Mouse (Mus musculus): ENCODE results near the gene Gm28269.

Gm28269 gene

GRCm38 (mm10) chrX:21744997-21745396 is at the start of gene Gm28269:
Gene Gm28269, minus strand, starts transcription at chrX:21745097.
- no peak for DNase-seq (ENCODE audit: low spot score in 2 of 2)

- DNase-seq (ENCODE audit: low spot score in 2 of 2) = no peak
These were observed 28.0 kb downstream of the Gm28269 start for GRCm38 (mm10) chrX:21716885-21717284.

GRCm38 (mm10) chrX:21715293-21715692 is 29.6 kb downstream of the Gm28269 start:
- DNase-seq (ENCODE audit: low spot score in 2 of 2) = no peak

- no peak for DNase-seq (ENCODE audit: low spot score in 2 of 2)
These were observed 30.1 kb downstream of the Gm28269 start, which contains the start of gene Slc6a14 for GRCm38 (mm10) chrX:21714829-21715228. Gene Slc6a14, plus strand, starts transcription at chrX:21714896.

- DNase-seq (ENCODE audit: low spot score in 2 of 2) = no peak
These were observed 40.4 kb downstream of the Gm28269 start for GRCm38 (mm10) chrX:21704470-21704869.

GRCm38 (mm10) chrX:21701646-21702045 is 43.3 kb downstream of the Gm28269 start:
- no peak for DNase-seq (ENCODE audit: low spot score in 2 of 2)

- DNase-seq (ENCODE audit: low spot score in 2 of 2) = no peak
These were observed 49.2 kb downstream of the Gm28269 start for GRCm38 (mm10) chrX:21695687-21696086.

GRCm38 (mm10) chrX:21695220-21695619 is 49.7 kb downstream of the Gm28269 start:
- DNase-seq (ENCODE audit: low spot score in 2 of 2) = no peak
